Mouse (Mus musculus): ENCODE results near the gene H2-Ob. TPM values are rescaled to one million over a fixed set of nuclear protein-coding genes. Genes with fewer than 3 reads are reported as not detected.
A peak's percentile ranks its signal among the peaks of the same experiment; 100 is the strongest.
"Not testable (repeated sequence)": the region's sequence is repeated elsewhere in the genome, so short reads cannot be mapped to it uniquely, and the experiment has no call there.

H2-Ob gene
- polyA plus RNA-seq, 1 experiment: 34.6 TPM

DNA sequence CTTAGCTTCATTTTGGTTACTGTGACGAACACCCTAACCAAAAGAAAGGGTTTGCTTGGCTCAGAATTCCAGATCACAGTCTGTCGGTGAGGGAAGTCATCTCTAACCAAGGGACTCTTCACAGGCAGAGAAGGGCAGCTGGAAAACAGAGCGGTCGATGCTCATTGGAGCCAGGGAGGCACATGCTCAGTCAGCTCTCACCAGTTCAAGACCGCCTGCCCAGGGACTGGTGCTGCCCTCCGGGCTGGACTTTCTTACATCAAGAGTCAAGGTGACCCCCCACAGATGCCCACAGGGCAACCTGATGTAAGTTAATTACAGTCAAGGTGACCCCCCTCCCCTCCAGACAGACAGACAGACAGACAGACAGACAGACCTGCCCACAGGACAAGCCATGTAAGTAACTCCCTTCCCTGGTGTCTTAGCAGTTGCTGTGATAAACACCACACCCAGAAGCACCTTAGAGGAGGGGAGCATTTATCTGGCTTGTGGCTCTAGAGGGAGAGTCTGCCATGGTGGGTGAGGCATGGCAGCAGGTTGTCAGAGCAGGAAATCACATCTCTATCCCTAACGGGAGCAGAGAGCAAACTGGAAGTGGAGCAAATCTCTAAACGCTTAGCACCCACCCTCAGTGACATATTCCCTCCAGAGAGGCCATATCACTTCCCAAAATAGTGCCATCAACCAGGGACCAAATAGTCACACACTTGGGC, 21.3 kb upstream of the H2-Ob start:
- H3K4me1 ChIP-seq (ENCODE audit: control insufficient read depth, insufficient read depth, low read length): no peaks in the 10 kb centered on the region
- WGBS: 80% methylated on average over 8 of the region's 8 CpGs
- DNase-seq: no peak
- H3K4me3 ChIP-seq (replicated peaks; ENCODE audit: extremely low read depth, low read depth, low read length): no peak overlapping the region
- TF ChIP-seq CTCF (IDR thresholded peaks at IDR 0.05; ENCODE audit: insufficient read depth, low read length) (no peak), POLR2A (IDR thresholded peaks at IDR 0.05; ENCODE audit: borderline replicate concordance, extremely low read depth, low read depth, low read length) (no peak)

DNA sequence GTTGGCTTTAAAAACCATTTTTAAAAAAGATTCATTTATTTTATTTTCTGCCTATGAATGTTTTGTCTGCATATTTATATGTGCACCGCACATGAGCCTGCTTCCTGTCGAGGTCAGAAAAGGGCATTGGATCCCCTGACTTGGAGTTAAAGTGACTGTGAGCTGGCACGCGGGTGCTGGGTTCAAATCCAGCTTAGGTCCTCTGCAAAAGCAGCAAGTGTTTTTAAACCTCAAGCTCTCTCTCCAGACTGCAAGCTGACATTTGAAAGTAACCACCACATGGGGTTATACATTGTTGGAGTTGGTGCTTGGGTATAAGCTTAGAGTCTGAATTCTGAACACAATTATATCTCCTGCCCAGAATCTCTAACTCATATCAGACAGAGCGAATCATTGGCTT, 20.7 kb upstream of the H2-Ob start:
- WGBS: 81% methylated on average over 5 of the region's 5 CpGs
- DNase-seq: no peak
- TF ChIP-seq CTCF (IDR thresholded peaks at IDR 0.05; ENCODE audit: insufficient read depth, low read length) (no peak), POLR2A (IDR thresholded peaks at IDR 0.05; ENCODE audit: borderline replicate concordance, extremely low read depth, low read depth, low read length) (no peak)
- Histone ChIP-seq H3K4me1 (ENCODE audit: control insufficient read depth, insufficient read depth, low read length) (no peaks in the 10 kb centered on the region), H3K4me3 (replicated peaks; ENCODE audit: extremely low read depth, low read depth, low read length) (no peak overlapping the region)

DNA sequence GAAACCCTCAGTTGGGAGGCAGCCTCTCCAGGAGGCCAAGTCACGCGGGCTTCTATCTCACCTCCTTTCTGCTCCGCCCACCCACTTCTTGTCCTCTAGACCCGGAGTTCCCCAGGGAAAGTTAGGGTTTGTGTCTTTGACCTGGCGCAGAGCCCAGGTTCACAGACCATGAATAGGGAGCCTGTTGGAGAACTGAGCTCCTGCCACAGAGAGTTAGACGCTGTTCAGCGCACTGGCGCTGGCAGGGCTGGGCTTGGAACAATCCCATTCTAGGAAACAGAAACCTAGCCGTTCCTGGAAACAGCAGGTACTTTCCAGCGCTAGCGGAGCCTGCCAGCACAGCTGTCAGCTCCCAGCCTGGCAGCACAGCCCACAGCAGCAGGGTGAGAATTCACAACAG, 20.0 kb upstream of the H2-Ob start:
- Histone ChIP-seq H3K4me3 (replicated peaks; ENCODE audit: extremely low read depth, low read depth, low read length) (peak overlapping the region; percentile 40), H3K4me1 (ENCODE audit: control insufficient read depth, insufficient read depth, low read length) (no peaks in the 10 kb centered on the region)
- TF ChIP-seq POLR2A (IDR thresholded peaks at IDR 0.05; ENCODE audit: borderline replicate concordance, extremely low read depth, low read depth, low read length) (no peak), CTCF (IDR thresholded peaks at IDR 0.05; ENCODE audit: insufficient read depth, low read length) (no peak)
- 42% methylated on average over 11 of the region's 11 CpGs for WGBS
- DNase-seq: peak; percentile 71

DNA sequence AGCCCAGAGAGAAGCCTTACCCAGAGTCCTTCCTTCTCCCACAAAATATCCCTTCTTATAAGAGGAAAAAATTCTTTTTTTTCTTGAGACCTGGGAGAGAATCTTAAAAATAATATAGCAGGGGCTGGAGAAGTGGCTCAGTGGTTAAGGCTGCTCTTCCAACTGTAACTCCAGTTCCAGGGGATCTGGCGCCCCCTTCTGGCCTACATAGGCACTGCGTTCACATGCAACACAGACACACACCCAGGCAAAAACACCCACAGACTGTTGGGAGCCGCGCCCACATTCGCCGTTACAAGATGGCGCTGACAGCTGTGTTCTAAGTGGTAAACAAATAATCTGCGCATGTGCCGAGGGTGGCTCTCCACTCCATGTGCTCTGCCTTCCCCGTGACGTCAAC, 19.6 kb upstream of the H2-Ob start:
- DNase-seq: peak; percentile 63
- H3K4me3 ChIP-seq (replicated peaks; ENCODE audit: extremely low read depth, low read depth, low read length); H3K4me1 ChIP-seq (ENCODE audit: control insufficient read depth, insufficient read depth, low read length): not testable (repeated sequence)
- WGBS: 82% methylated on average over 9 of the region's 11 CpGs
- peak; percentile 68 for TF ChIP-seq CTCF (IDR thresholded peaks at IDR 0.05; ENCODE audit: insufficient read depth, low read length)

DNA sequence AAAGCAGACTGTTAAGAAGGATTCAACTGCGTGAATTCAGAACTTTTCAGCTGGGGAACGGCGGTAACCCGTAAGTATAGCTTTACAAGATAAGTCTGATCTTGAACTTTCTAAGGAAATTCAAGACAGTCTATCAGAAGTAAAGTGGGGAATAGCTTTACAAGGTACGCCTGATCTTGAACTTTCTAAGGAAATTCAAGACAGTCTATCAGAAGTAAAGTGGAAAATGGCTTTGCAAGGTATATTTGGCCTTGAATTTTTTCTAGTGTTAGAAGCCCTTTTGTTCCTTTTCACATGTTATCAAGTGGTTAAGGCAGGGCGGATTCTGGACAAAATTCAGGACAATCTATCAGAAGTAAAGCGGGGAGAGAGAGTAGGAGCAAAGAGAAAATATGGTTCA, 18.9 kb upstream of the H2-Ob start:
- not testable (repeated sequence) for H3K4me3 ChIP-seq (replicated peaks; ENCODE audit: extremely low read depth, low read depth, low read length); H3K4me1 ChIP-seq (ENCODE audit: control insufficient read depth, insufficient read depth, low read length); DNase-seq
- 99% methylated on average over 6 of the region's 7 CpGs for WGBS

DNA sequence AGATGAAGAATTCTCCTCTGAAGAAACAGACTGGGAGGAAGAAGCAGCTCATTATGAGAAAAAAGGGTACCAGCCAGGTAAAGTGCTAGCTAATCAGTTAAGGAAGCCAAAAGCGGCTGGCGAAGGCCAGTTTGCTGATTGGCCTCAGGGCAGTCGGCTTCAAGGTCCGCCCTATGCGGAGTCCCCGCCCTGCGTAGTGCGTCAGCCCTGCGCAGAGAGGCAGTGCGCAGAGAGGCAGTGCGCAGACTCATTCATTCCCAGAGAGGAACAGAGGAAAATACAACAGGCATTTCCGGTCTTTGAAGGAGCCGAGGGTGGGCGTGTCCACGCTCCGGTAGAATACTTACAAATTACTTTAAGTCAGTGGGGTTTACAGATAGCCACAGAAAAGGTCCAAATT, 18.3 kb upstream of the H2-Ob start:
- DNase-seq; H3K4me1 ChIP-seq (ENCODE audit: control insufficient read depth, insufficient read depth, low read length); H3K4me3 ChIP-seq (replicated peaks; ENCODE audit: extremely low read depth, low read depth, low read length): not testable (repeated sequence)
- 93% methylated on average over 7 of the region's 16 CpGs for WGBS

DNA sequence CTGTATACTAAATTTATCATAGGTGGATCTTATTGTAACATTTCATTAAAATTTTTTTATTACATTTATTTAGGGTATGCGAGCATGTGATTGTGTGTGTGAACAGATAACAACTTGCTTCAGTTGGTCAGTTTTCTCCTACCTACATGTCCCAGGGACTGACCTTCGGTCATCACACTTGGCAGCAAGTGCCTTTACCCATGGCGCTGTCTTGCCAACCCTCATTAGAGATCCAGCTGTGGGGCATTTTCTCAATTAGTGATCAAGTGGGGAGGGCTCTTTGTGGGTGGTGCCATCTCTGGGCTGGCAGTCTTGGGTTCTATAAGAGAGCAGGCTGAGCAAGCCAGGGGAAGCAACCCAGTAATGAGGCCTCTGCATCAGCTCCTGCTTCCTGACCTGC, 13.9 kb upstream of the H2-Ob start:
- TF ChIP-seq POLR2A (IDR thresholded peaks at IDR 0.05; ENCODE audit: borderline replicate concordance, extremely low read depth, low read depth, low read length) (no peak), CTCF (IDR thresholded peaks at IDR 0.05; ENCODE audit: insufficient read depth, low read length) (no peak)
- H3K4me1 ChIP-seq (ENCODE audit: control insufficient read depth, insufficient read depth, low read length): no peaks in the 10 kb centered on the region
- WGBS: 87% methylated on average over 3 of the region's 3 CpGs
- no peak for DNase-seq
- H3K4me3 ChIP-seq (replicated peaks; ENCODE audit: extremely low read depth, low read depth, low read length): no peak overlapping the region

DNA sequence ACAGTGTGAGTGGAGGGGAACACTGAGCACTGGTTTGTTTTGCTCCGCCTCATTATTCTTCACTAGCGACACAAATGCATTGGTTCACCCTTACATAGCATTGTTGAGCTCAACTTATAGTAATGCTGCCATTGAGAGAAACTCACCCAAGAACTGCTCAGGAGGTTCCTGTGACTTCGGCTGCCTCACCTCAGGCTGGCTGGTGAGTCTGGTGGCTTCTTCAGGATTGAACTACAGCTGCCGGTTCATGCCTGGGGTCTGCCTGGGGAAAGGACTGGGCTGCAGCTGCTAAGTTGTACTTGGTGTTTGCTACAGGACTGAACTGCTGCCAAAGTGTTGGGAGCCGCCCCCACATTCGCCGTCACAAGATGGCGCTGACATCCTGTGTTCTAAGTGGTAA, 13.3 kb upstream of the H2-Ob start:
- Histone ChIP-seq H3K4me1 (ENCODE audit: control insufficient read depth, insufficient read depth, low read length) (no peaks in the 10 kb centered on the region), H3K4me3 (replicated peaks; ENCODE audit: extremely low read depth, low read depth, low read length) (no peak overlapping the region)
- no peak for DNase-seq
- no peak for TF ChIP-seq CTCF (IDR thresholded peaks at IDR 0.05; ENCODE audit: insufficient read depth, low read length)
- TF ChIP-seq POLR2A (IDR thresholded peaks at IDR 0.05; ENCODE audit: borderline replicate concordance, extremely low read depth, low read depth, low read length): no peak
- WGBS: 96% methylated on average over 8 of the region's 8 CpGs

DNA sequence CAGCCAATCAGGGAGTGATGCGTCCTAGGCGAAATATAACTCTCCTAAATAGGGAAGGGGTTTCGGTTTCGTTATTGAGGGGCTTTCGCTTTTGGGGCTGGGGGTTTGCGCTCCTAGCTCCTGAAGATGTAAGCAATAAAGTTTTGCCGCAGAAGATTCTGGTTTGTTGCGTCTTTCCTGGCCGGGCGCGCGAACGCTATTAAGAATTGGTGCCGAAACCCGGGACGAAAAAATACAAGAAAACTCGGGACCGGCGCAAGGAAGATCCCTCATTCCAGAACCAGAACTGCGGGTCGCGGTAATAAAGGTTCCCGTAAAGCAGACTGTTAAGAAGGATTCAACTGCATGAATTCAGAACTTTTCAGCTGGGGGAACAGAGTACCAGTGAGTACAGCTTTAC, 12.8 kb upstream of the H2-Ob start:
- not testable (repeated sequence) for H3K4me3 ChIP-seq (replicated peaks; ENCODE audit: extremely low read depth, low read depth, low read length); H3K4me1 ChIP-seq (ENCODE audit: control insufficient read depth, insufficient read depth, low read length); DNase-seq
- WGBS: 98% methylated on average over 17 of the region's 23 CpGs

DNA sequence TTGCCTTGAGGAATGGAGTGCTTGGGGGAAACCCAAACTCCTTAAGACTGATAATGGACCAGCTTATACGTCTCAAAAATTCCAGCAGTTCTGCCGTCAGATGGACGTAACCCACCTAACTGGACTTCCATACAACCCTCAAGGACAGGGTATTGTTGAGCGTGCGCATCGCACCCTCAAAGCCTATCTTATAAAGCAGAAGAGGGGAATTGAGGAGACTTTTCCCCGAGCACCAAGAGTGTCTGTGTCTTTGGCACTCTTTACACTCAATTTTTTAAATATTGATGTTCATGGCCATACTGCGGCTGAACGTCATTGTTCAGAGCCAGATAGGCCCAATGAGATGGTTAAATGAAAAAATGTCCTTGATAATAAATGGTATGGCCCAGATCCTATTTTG, 7.7 kb upstream of the H2-Ob start:
- not testable (repeated sequence) for H3K4me3 ChIP-seq (replicated peaks; ENCODE audit: extremely low read depth, low read depth, low read length); H3K4me1 ChIP-seq (ENCODE audit: control insufficient read depth, insufficient read depth, low read length); DNase-seq
- WGBS: 95% methylated on average over 9 of the region's 9 CpGs

DNA sequence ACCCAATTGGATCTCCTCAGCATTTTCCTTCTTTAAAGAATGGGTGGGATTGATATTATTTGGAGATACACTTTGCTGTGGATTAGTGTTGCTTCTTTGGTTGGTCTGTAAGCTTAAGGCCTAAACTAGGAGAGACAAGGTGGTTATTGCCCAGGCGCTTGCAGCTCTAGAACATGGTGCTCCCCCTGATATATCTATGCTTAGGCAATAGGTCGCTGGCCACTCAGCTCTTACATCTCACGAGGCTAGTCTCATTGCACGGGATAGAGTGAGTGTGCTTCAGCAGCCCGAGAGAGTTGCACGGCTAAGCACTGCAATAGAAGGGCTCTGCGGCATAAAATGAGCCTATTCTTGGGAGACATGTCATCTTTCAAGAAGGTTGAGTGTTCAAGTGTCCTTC, 6.7 kb upstream of the H2-Ob start:
- DNase-seq; H3K4me3 ChIP-seq (replicated peaks; ENCODE audit: extremely low read depth, low read depth, low read length); H3K4me1 ChIP-seq (ENCODE audit: control insufficient read depth, insufficient read depth, low read length): not testable (repeated sequence)
- WGBS: 89% methylated on average over 6 of the region's 7 CpGs
